In the genomic region with DNA sequence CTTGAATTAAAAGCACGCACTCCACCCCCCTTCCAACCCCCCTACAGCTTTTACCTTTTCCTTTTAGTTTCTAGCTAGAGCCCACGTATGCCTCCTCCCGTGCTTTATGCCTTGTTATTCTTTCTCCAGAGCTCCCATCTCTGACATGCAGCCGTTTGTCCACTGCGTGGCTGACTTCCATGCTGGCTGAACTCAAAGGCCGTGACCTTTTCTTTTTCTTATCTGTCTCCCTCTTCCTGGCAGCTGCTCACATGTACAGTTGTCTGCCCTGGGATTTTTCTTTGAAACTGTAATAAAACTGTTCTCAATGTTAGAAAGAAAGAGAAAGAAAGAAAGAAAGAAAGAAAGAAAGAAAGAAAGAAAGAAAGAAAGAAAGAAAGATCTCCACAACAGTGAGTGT, we compare ENCODE assay signal across 26 mouse cellular contexts.
"Had no signal": no experiment of that assay in that cellular context is flagged by ENCODE, and none has a peak within 500 bp of the region (broad histone marks: within the 10 kb centered on the region; RNA-seq: fewer than 3 reads in every experiment).

No protein-coding gene starts in this region.

- H3K36me3 ChIP-seq: heart, embryonic 10.5 days; heart, embryonic 12.5 days; hindbrain, embryonic 10.5 days; hindbrain, embryonic 12.5 days; intestine, embryonic 15.5 days; limb, embryonic 10.5 days; limb, embryonic 12.5 days; liver, embryonic 13.5 days; liver, embryonic 15.5 days had no signal

- H3K9me3 ChIP-seq: heart, embryonic 10.5 days; heart, embryonic 12.5 days; hindbrain, embryonic 10.5 days; hindbrain, embryonic 12.5 days; intestine, embryonic 15.5 days; limb, embryonic 10.5 days; limb, embryonic 12.5 days; liver, embryonic 13.5 days; liver, embryonic 15.5 days had no signal

- H3K4me3 ChIP-seq: gastrocnemius, adult 2 months; heart, embryonic 10.5 days; heart, embryonic 12.5 days; hindbrain, embryonic 10.5 days; hindbrain, embryonic 12.5 days; intestine, embryonic 15.5 days; layer of hippocampus, adult 2 months; left cerebral cortex, adult 2 months; limb, embryonic 10.5 days; limb, embryonic 12.5 days; liver, embryonic 13.5 days; liver, embryonic 15.5 days had no signal

- H3K27me3 ChIP-seq: heart, embryonic 12.5 days; hindbrain, embryonic 12.5 days; intestine, embryonic 15.5 days; limb, embryonic 12.5 days; liver, embryonic 15.5 days had no signal

- ATAC-seq: hindbrain, embryonic 16.5 days; inflammation-experienced regulatory T-cells, adult 6 months; intestine, embryonic 15.5 days; intestine, postnatal 0 days had no signal

- DNase-seq: gastrocnemius, adult 2 months; gastrocnemius, postnatal 10 days; gastrocnemius, postnatal 25 days; heart, adult 18-20 months; heart, postnatal 10 days; heart, postnatal 4 days; kidney, adult 18-20 months; kidney, adult 8-10 months; kidney, postnatal 10 days; kidney, postnatal 25 days; kidney, postnatal 4 days; liver; liver, embryonic 13.5 days had no signal
